Mouse (Mus musculus): ENCODE measurements around the gene D630023F18Rik. TPM values are rescaled to one million over a fixed set of nuclear protein-coding genes. Genes with fewer than 3 reads are reported as not detected.

D630023F18Rik gene
- polyA plus RNA-seq, 1 experiment from 2014 or later: 0.15 TPM

DNA sequence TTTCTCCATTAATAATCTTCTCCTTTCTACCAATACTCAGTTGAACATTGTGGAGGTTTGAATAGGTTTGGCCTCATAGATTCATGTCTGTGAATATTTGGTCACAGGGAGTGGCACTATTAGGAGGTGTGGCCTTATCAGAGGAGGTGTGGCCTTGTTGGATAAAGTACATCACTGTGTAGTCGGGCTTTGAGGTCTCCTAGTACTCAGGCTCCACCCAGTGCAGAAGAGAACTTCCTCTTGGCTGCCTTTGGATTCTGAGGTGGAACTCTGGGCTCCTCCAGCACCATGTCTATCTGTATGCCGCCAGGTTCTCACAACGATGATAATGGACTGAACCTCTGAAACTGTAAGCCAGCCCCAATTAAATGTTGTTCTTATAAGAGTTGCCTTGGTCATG lies 26.1 kb downstream of the D630023F18Rik start:
- Histone ChIP-seq H3K27me3 (ENCODE audit: control insufficient read depth, insufficient read depth, low read depth, low read length) (no peaks in the 10 kb centered on the region), H3K9me3 (ENCODE audit: control insufficient read depth, low read length) (no peaks in the 10 kb centered on the region), H3K36me3 (ENCODE audit: control insufficient read depth, insufficient read depth, low read length) (no peaks in the 10 kb centered on the region), H3K27ac (ENCODE audit: low read length) (no peak overlapping the region), H3K4me1 (replicated peaks; ENCODE audit: control insufficient read depth, insufficient read depth, low read length) (no peaks in the 10 kb centered on the region), H3K9ac (ENCODE audit: low read length) (no peak overlapping the region), H3K4me2 (ENCODE audit: low read depth, low read length) (no peak overlapping the region), H3K4me3 (ENCODE audit: low read length) (no peak overlapping the region)
- WGBS: 82% methylated on average over 3 of the region's 3 CpGs
- no peak for ATAC-seq (ENCODE audit: low read depth)

DNA sequence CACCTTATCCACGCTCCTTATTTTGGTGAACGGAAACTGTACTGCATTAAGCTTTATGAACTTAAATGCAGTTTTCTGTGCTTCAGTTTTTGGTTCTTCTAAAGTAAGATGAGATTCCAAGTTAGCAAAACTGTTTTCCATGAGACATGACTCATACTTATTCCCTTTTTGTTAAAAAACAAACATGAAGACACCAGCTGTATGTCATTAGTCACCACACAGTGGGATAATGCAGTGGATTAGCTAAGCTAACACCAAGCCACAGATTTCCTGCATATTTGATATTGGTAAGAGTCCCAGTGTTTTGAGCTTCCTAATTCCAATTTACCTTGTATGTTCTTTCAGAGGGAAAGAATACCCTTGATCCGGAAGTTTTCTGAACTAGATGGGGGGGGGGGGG lies 31.4 kb downstream of the D630023F18Rik start:
- H3K36me3 ChIP-seq (ENCODE audit: control insufficient read depth, insufficient read depth, low read length): no peaks in the 10 kb centered on the region
- H3K27ac ChIP-seq (ENCODE audit: low read length): no peak overlapping the region
- H3K9me3 ChIP-seq (ENCODE audit: control insufficient read depth, low read length): no peaks in the 10 kb centered on the region
- H3K4me1 ChIP-seq (replicated peaks; ENCODE audit: control insufficient read depth, insufficient read depth, low read length): no peaks in the 10 kb centered on the region
- H3K9ac ChIP-seq (ENCODE audit: low read length): no peak overlapping the region
- H3K27me3 ChIP-seq (ENCODE audit: control insufficient read depth, insufficient read depth, low read depth, low read length): no peaks in the 10 kb centered on the region
- H3K4me3 ChIP-seq (ENCODE audit: low read length): no peak overlapping the region
- ATAC-seq (ENCODE audit: low read depth): no peak
- H3K4me2 ChIP-seq (ENCODE audit: low read depth, low read length): no peak overlapping the region
- WGBS: 90% methylated on average over 3 of the region's 3 CpGs

DNA sequence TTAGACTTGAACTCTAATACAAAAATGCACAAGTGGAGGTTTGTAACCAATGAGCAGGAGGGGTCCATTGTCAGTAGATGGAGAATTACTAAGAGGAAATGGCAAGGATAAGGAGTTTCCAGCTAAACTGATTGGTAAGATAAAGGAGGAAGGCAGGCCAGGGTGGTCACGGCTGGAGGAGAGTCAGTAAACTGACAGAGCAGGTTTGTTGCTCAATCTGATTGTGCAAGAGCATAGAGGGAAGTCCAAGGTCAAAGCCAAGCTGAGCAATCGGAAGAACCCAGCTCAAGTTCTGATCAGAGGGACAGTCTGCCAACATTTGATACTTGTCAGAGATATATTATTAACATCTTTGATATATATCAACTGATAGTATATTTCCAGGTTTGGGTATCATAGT lies 32.6 kb downstream of the D630023F18Rik start:
- H3K27ac ChIP-seq (ENCODE audit: low read length): no peak overlapping the region
- H3K4me3 ChIP-seq (ENCODE audit: low read length): no peak overlapping the region
- H3K9ac ChIP-seq (ENCODE audit: low read length): no peak overlapping the region
- H3K9me3 ChIP-seq (ENCODE audit: control insufficient read depth, low read length): no peaks in the 10 kb centered on the region
- no peaks in the 10 kb centered on the region for H3K36me3 ChIP-seq (ENCODE audit: control insufficient read depth, insufficient read depth, low read length)
- no peaks in the 10 kb centered on the region for H3K27me3 ChIP-seq (ENCODE audit: control insufficient read depth, insufficient read depth, low read depth, low read length)
- H3K4me1 ChIP-seq (replicated peaks; ENCODE audit: control insufficient read depth, insufficient read depth, low read length): no peaks in the 10 kb centered on the region
- 24% methylated on average over 2 of the region's 2 CpGs for WGBS
- no peak for ATAC-seq (ENCODE audit: low read depth)
- no peak overlapping the region for H3K4me2 ChIP-seq (ENCODE audit: low read depth, low read length)

DNA sequence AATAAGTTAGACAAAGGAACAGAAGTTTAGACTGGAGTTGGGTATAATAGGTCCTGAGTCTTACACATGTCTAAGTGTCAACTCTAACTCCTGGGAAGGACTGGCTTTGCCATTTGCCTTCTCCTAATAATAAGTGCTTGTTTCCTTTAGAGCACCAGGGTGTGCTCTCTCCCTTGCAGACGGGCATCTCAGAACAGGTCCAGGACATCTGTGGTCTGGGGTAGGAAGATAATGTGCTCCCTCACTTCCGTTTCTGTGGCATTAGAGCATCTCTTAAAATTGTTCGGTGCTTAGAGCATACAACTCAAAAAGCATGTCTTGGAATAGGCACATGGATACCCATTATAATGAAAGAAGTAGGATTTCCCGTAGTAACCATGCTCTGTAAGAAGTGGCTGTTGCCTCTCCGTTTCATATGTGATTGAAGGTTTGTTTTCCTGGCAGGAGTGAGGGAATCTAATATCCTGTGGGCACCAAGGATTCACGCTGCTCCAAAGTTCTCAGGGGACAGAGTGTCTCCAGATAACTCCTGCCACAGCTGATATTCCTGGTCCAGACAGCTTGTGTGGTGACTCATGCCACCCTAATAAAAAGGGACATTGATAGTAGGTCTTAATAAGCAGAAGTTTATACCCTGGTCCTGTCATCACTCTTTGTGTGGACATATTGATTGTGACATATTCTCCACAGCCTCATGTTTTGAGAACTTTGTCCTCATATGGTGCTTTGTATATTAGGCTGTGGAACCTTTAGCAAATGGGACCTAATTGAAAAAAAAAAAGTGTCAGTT lies 34.3 kb downstream of the D630023F18Rik start:
- no peak overlapping the region for H3K4me2 ChIP-seq (ENCODE audit: low read depth, low read length)
- no peak for ATAC-seq (ENCODE audit: low read depth)
- 66% methylated on average over 6 of the region's 6 CpGs for WGBS
- H3K9ac ChIP-seq (ENCODE audit: low read length): no peak overlapping the region
- no peaks in the 10 kb centered on the region for H3K36me3 ChIP-seq (ENCODE audit: control insufficient read depth, insufficient read depth, low read length)
- H3K4me3 ChIP-seq (ENCODE audit: low read length): no peak overlapping the region
- no peaks in the 10 kb centered on the region for H3K4me1 ChIP-seq (replicated peaks; ENCODE audit: control insufficient read depth, insufficient read depth, low read length)
- no peaks in the 10 kb centered on the region for H3K9me3 ChIP-seq (ENCODE audit: control insufficient read depth, low read length)
- H3K27ac ChIP-seq (ENCODE audit: low read length): no peak overlapping the region
- H3K27me3 ChIP-seq (ENCODE audit: control insufficient read depth, insufficient read depth, low read depth, low read length): no peaks in the 10 kb centered on the region

DNA sequence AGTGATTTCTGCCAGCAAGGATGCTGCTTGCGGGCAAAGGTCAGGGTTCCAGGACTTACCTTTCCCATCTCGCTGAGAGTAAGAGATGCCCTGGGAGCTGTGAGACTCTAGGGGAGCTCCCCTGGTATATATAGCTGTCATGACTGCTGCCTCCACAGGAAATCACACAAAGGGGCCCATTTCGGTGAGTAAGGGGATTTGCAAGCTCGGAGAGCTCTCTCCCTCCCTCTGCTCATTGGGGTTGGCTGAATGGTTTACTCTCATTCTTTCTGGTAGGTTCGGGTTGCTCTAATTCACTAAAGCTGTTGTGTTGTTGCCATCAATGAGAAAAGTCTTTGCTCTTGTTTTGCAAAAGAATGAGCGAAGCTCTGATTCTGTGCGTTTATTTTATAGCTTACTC lies 40.8 kb downstream of the D630023F18Rik start, which contains the start of gene Crygb:
Gene Crygb (minus strand): TSS at position 101 of the 400 bp plus-strand sequence.
- 31% methylated on average over 7 of the region's 7 CpGs for WGBS
- no peak for ATAC-seq (ENCODE audit: low read depth)
- no peak within 1 kb of the TSS for H3K9ac ChIP-seq (ENCODE audit: low read length)
- 0 out of 2 replicates have a peak, but pooled peaks cover 2% of the 10 kb centered on the region for H3K9me3 ChIP-seq (ENCODE audit: control insufficient read depth, low read length)
- no peak within 1 kb of the TSS for H3K4me3 ChIP-seq (ENCODE audit: low read length)
- no peak within 1 kb of the TSS for H3K4me2 ChIP-seq (ENCODE audit: low read depth, low read length)
- H3K36me3 ChIP-seq (ENCODE audit: control insufficient read depth, insufficient read depth, low read length): no peaks in the 10 kb centered on the region
- no peaks in the 10 kb centered on the region for H3K4me1 ChIP-seq (replicated peaks; ENCODE audit: control insufficient read depth, insufficient read depth, low read length)
- no peak within 1 kb of the TSS for H3K27ac ChIP-seq (ENCODE audit: low read length)
- H3K27me3 ChIP-seq (ENCODE audit: control insufficient read depth, insufficient read depth, low read depth, low read length): no peaks in the 10 kb centered on the region

DNA sequence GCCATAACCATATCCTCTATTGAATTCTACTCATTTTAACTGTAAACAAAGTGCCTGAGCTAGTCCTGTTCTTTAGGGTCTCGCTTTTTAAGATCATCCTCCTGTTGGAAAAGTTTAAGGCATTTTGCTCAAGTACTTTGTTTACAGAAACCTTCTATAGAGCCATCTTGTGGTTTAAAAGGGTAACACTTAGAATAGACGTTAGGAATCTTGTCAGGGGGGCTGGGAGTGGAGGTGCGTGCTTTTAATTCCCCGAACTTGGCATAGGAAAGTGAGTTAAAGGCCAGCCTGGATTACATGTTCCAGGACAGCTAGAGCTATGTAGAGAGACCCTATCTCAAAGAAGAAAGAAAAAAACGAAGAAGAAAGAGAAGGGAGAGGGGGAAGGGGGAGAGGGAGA lies 47.4 kb downstream of the D630023F18Rik start:
- Histone ChIP-seq H3K27ac (ENCODE audit: low read length) (no peak overlapping the region), H3K4me1 (replicated peaks; ENCODE audit: control insufficient read depth, insufficient read depth, low read length) (no peaks in the 10 kb centered on the region), H3K27me3 (ENCODE audit: control insufficient read depth, insufficient read depth, low read depth, low read length) (no peaks in the 10 kb centered on the region), H3K9ac (ENCODE audit: low read length) (no peak overlapping the region), H3K4me2 (ENCODE audit: low read depth, low read length) (no peak overlapping the region), H3K4me3 (ENCODE audit: low read length) (no peak overlapping the region), H3K36me3 (ENCODE audit: control insufficient read depth, insufficient read depth, low read length) (no peaks in the 10 kb centered on the region), H3K9me3 (ENCODE audit: control insufficient read depth, low read length) (0 out of 2 replicates have a peak, but pooled peaks cover 2% of the 10 kb centered on the region)
- ATAC-seq (ENCODE audit: low read depth): no peak
- 16% methylated on average over 5 of the region's 5 CpGs for WGBS

DNA sequence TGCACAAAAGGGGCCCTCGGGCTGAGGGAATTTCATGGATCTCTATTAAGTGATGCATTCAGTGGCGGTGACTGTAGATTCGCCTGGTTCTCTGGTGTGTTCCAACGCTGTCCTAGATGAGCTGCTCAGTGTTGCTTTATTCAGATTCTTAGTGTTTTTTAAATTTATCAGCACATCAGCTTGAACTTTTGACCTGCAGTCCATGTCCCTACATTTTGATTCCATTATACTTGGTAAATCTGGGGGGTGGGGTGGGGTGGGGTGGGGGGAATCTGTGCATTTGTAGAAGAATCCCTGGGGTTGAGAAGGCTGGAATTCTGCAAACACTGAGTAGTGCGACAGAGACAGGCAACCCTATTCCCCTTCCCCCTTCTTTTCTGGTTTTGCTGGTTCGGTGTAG lies 49.4 kb downstream of the D630023F18Rik start, which contains the start of gene Crygc:
Gene Crygc (minus strand): TSS at position 101 of the 400 bp plus-strand sequence.
- 53% methylated on average over 6 of the region's 6 CpGs for WGBS
- Histone ChIP-seq H3K4me3 (ENCODE audit: low read length) (no peak within 1 kb of the TSS), H3K27ac (ENCODE audit: low read length) (no peak within 1 kb of the TSS), H3K4me2 (ENCODE audit: low read depth, low read length) (no peak within 1 kb of the TSS), H3K36me3 (ENCODE audit: control insufficient read depth, insufficient read depth, low read length) (no peaks in the 10 kb centered on the region), H3K9me3 (ENCODE audit: control insufficient read depth, low read length) (0 out of 2 replicates have a peak, but pooled peaks cover under 1% of the 10 kb centered on the region), H3K4me1 (replicated peaks; ENCODE audit: control insufficient read depth, insufficient read depth, low read length) (no peaks in the 10 kb centered on the region), H3K27me3 (ENCODE audit: control insufficient read depth, insufficient read depth, low read depth, low read length) (no peaks in the 10 kb centered on the region), H3K9ac (ENCODE audit: low read length) (no peak within 1 kb of the TSS)
- ATAC-seq (ENCODE audit: low read depth): no peak

DNA sequence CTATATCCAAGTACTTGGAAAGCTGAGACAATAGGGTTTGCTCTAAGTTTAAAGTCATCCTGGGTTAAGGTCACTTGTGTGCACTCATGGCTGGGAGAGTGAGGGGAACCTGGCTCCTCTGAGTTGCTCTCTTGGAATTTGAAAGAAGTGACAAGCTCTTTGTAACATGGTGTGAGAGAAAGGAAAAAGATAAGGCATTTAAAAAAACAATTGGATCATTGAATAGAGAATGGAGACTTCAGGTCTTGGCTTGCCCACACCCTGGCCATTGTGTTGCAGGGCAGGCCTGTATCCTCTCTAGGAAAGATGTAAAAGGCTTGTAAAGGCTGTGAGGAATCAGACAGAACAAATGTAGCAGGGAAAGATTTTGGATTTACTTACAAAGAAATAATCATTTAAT lies 55.2 kb downstream of the D630023F18Rik start:
- H3K4me3 ChIP-seq (ENCODE audit: low read length): no peak overlapping the region
- H3K4me1 ChIP-seq (replicated peaks; ENCODE audit: control insufficient read depth, insufficient read depth, low read length): no peaks in the 10 kb centered on the region
- no peaks in the 10 kb centered on the region for H3K27me3 ChIP-seq (ENCODE audit: control insufficient read depth, insufficient read depth, low read depth, low read length)
- no peak overlapping the region for H3K9ac ChIP-seq (ENCODE audit: low read length)
- H3K4me2 ChIP-seq (ENCODE audit: low read depth, low read length): no peak overlapping the region
- no peaks in the 10 kb centered on the region for H3K36me3 ChIP-seq (ENCODE audit: control insufficient read depth, insufficient read depth, low read length)
- no peaks in the 10 kb centered on the region for H3K9me3 ChIP-seq (ENCODE audit: control insufficient read depth, low read length)
- ATAC-seq (ENCODE audit: low read depth): no peak
- H3K27ac ChIP-seq (ENCODE audit: low read length): no peak overlapping the region

DNA sequence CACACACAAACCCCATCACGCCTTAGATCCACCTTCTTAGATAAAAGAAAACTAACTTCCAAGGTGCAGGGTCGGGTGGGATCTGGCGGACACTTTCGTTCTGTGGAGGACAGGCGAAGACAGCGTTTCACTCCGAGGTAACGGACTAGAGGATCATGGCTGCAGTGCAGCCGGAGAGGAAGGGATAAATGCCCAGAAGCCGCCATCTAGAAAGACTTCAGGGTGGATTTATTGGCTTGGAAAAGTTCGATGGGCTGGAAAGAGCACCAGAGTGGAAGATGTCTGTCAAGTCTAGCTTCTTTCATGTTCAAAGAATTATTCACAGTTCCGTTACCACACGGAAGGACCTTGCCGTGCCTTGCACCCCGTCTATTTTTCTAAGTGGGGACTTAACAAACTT lies 58.8 kb downstream of the D630023F18Rik start:
- ATAC-seq (ENCODE audit: low read depth): no peak
- Histone ChIP-seq H3K4me1 (replicated peaks; ENCODE audit: control insufficient read depth, insufficient read depth, low read length) (no peaks in the 10 kb centered on the region), H3K27me3 (ENCODE audit: control insufficient read depth, insufficient read depth, low read depth, low read length) (no peaks in the 10 kb centered on the region), H3K27ac (ENCODE audit: low read length) (no peak overlapping the region), H3K4me3 (ENCODE audit: low read length) (no peak overlapping the region), H3K36me3 (ENCODE audit: control insufficient read depth, insufficient read depth, low read length) (no peaks in the 10 kb centered on the region), H3K9me3 (ENCODE audit: control insufficient read depth, low read length) (no peaks in the 10 kb centered on the region), H3K4me2 (ENCODE audit: low read depth, low read length) (no peak overlapping the region), H3K9ac (ENCODE audit: low read length) (no peak overlapping the region)
- 77% methylated on average over 15 of the region's 15 CpGs for WGBS

Data from lung, embryonic 16.5 days (tissue).